Mouse (Mus musculus) lung, adult 2 months (tissue): ENCODE measurements at regions not wholly inside any gene's neighbourhood (a gene's known extent, or its start where the extent isn't known, plus 50 kb on each side); places are given as distances from the start of the nearest gene placed in this dataset.

Source experiments
- CTCF ChIP-seq: fragments of 200-500 bp; IDR thresholded peaks from 2 replicates; pipeline ENCODE4 v1.5.1; 2011; ENCODE audit warnings: mild to moderate bottlenecking, low read length, control low read depth; ENCODE audit not compliant: insufficient read depth
- POLR2A ChIP-seq: fragments of 200-500 bp; IDR thresholded peaks from 2 replicates; pipeline ENCODE4 v1.6.1; 2011; ENCODE audit warnings: low read depth, mild to moderate bottlenecking, control low read depth, low read length, borderline replicate concordance; ENCODE audit errors: extremely low read depth

- no peak for TF ChIP-seq CTCF
- no peak for TF ChIP-seq POLR2A
Measured at GRCm38 (mm10) chr12:12490173-12490572, 228.2 kb downstream of the Fam49a start.
